Mouse (Mus musculus) fibroblast of lung, adult 2 months (primary cell): ENCODE results near the gene E2f4.

Source experiments
- DNase-seq: peaks from one replicate; pipeline ENCODE4 v3.0.0-alpha.2; 2011; ENCODE audit warnings: low read depth

E2f4 gene

DNA sequence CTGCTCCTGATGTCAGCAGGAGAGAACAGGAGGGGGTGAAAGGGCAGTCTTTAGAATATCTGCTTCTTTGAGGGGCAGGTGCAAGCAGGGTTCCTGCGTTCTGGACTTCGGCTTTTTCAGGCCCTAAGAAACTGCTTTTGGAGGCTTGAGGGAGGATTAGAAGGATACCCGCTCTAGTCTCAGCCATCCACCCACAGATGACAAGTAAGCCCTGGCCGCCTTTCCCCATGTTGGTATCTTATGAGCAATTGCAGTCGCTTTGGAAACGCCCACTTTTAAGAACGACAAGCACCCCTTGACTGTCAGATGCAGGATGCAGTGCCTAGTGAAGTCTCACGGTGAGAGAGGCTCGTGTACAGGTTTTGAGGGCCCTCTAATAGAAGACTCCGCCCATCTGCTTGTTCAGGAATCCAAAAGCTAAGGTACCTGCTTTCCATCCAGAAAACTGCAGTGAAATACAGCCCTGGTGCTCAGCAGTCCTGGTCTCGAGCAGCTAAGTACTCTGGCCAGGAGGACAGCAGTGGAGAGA, 21.3 kb downstream of the E2f4 start:
- no peak for DNase-seq

DNA sequence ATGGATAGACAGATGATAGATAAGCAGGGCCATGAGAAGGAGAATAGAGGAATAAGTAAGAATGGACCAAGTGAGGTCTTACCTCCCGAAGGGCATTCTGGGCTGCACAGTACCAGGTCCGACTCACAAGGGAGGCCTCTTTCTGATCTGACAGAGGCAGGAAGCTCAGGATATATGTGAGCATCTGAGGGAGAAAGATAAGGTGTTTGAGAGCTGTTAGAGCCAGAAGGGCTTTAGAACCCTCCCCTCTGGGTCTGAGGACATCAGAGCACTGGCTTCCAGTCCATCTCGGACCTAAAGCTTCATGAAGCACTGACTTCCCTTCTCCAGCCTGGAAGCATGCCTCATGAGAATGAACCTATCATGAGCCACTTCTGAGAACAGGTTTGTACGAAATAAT, 25.7 kb downstream of the E2f4 start:
- no peak for DNase-seq

DNA sequence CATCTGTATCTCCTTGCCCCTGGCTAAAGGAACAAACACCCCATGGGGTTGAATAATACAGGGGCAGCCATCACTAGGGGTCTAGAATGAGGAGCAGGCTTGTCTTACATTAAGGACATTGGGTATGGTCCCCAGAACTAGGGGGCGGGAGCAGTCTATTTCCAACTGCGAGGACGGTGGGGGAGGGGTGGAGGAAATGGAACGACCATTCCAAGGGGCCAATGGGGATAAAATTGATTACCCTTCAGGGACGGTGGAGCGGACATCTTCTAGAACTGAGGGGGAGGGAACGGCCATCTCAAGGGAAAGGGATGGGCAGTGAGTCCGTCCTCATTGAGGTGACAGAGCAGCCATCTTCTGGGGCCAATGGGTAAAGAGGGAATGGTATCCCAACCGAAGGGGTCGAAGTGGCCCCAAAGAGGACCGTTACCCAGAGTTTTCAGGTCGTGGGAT, 28.2 kb downstream of the E2f4 start:
- no peak for DNase-seq

DNA sequence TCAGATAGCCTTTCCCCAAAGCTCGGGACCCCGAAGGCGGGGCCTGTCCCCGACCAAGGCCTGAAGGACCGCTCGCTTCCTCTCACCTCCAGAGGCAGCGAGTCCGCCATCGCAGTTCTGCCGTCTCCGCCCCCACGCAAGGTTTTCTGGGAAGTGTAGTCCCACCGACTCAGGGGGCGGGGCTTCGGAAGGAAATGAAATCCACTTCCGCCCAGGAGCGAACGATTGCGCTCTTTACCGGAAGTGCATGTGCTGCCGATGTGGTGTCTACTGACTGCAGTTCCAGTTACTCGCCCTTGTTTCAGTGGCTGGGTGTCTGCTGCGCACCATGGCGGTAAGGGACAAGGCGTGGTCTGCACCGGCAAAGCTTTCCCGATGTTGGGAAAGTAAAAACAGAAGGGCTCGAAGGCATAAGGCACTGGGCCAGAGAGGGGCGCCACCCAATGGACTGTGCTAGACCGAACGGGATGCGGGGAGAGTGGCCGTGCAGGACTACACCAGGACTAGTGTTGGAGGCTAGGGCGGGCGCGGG, 28.7 kb downstream of the E2f4 start, which contains the start of the genes Lrrc29 and Tmem208:
TSS of gene Lrrc29 (minus strand) at position 138 of the 532 bp plus-strand sequence.
TSS of gene Tmem208 (plus strand) at position 214 of the 532 bp plus-strand sequence.
- DNase-seq, result peak; percentile 87

DNA sequence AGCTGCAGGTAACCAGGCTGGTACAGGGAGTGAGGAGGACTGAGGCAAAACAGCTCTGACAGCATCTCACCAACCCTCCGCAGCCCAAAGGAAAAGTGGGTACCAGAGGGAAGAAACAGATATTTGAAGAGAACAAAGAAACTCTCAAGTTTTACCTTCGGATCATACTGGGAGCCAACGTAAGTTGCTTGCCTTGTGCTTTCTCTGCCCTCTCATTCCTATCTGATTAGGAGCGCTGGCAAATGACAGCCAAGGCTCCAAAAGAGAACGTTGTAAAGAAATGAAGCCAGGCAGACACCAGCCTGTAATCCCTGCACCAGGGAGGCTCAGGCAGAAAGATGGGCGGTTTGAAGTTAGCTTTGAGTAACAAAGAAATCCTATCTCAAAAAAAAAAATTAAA, 29.5 kb downstream of the E2f4 start:
- no peak for DNase-seq

DNA sequence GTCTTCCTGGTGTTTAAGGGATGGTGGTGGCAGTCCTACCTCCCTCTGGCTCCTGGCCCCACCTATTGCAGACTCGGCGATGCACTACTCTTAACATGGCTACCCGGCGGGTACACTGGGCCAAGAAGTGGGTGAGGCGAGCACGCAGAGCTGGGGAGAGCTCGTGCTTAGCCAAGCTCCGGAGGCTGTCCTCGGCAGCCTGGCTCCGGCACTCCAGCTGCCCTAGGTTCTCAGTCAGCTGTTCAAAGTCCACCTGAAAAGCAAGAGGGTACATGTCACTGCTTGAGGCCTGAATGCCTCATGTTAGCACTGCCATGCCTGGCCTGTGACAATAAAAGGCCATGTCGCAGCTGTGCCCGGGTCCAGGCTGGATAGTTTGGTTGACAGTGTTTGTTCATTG, 32.9 kb downstream of the E2f4 start:
- DNase-seq, result no peak

DNA sequence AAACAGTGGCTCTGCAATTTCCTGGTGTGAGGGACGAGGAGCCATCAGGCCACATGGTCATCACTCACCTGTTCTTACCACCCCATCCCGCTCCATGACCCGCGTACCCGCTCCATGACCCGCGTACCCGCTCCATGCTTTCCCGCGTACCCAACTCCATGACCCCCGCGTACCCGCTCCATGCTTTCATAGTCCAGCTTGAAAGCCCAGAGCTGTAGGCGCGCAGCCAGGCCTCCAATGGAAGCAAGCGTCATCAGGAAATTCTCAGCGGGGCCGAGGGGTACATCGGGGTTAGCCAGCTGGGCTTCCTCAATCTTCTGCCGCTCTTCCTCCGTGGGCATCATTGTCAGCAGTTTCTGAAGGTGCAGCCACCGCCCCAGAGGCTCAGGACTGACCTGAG, 34.0 kb downstream of the E2f4 start:
- DNase-seq, result no peak

DNA sequence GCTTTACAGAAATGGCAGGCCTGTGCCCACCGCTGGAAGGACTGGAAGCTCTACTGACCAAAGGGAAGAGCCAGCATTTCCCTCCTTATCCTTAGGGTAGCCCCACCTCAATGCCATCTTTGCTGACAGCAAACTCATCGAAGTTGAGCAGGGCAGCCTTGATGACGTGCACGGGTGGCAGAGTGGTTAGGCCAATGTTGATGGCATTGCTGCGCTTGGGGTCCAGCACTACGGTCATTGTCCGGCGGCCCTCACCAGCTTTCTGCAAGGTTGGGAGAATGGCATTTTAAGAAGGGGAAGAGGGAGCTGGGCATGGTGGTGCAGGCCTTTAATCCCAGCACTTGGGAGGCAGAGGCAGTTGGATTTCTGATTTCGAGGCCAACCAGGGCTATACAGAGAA, 34.5 kb downstream of the E2f4 start:
- no peak for DNase-seq

DNA sequence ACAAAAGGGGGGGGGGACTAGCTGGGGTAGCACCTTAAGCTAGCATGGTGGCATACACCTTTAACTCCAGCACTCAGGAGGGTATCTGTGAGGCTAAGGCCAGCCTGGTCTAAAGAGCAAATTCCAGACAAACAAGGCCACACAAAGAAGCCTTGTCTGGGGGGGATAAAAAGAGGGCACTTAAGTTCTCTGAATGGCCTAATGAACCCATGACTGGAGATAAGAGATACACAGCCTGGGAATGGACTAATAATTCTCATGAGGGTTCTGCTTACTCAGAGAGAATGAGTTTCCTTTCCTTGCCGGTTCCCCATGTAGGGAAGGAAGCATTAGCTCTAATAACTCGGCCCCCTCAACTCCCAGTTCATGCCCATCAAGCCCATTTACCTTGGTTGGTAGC, 35.1 kb downstream of the E2f4 start:
- DNase-seq, result no peak

DNA sequence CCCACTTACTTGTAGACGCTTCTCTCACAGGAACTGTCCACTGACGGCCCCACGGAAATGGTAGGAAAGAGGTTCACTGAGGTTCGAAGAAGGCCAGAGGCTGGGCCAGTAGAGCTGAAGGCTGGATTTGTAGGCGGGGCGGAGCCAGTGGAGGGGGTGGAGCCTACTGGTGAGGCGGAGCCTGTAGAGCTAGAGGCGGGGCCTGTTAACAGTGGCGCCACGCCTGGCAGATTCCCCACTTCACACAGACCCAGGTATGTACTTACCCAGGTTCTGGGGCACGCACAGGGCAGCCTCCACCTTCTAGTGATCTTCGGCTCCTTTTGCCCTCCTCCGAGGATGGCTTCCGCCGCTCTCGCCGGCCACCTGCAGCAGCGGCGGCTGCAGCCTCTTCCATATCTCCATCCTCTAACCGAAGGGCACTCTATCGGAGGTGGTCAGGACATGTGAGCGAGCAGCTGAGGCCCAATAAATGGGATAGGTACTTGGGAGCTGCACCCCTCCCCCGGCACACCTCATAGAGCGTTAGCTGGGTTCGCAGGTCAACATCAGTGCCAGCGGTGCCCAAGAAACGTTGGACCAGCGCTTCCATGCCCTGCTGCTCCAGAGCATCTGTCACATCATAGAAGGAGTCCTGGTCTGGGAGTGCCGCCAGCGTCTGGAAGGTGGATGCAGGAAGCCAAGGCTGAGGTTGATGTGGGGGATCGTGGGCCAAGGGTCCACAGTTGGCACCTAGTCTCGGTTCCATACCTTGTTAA, 39.1 kb downstream of the E2f4 start:
- no peak for DNase-seq

DNA sequence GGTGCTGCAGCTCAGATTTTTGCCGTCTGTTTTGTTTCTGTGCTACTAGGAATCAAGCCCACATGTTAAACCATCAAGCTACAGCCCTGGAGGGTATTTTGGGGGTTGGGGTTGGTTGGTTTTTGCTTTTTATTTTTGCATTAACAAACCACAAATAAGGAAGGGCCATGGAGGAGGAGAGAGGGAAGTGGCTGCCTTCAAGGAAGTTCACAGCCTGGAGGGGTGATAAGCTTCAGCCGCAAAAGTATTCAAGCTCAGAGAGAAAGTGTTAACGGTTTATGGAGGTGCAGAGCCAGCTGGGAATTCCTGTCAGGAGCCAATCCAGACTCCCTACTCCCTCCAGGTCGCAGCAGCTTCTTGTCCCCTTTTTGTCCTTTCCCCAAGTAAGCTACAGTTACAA, 41.5 kb downstream of the E2f4 start:
- DNase-seq, result no peak

DNA sequence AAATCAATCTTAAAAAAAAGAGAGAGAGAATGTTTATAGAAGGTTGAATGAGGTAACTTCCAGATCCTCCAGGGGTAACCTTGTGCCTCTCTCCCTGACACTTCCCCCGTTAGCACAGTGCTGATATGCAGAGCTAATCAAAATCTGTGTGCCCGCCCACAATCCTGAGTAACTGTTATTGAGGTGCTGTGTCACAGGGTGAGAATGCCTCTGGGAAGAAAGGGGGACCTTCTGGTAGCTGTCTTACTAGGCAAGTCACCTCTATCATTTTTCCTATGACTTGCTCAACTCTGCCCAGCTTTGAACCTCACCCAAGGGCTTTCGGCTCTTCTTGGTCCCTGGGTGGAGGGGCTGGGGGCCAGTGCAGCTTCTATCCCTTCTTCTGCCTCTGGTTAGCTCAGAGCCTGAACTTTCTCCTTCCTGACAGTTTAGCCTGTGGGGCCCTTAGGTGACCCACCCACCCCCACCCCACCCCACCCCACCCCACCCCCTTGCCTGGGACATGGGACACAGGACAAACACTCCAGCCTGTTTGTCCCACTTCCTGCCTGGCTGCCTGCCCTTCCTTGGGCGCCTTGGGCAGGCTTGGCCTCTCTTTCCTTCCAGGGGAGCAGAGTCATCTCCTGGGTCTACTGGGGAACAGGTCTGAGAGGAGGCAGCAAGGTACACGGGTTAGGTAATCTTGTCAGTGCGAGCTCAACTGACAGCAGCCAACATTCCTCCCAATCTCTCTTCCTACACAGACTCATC, 42.6 kb downstream of the E2f4 start:
- DNase-seq, result no peak

DNA sequence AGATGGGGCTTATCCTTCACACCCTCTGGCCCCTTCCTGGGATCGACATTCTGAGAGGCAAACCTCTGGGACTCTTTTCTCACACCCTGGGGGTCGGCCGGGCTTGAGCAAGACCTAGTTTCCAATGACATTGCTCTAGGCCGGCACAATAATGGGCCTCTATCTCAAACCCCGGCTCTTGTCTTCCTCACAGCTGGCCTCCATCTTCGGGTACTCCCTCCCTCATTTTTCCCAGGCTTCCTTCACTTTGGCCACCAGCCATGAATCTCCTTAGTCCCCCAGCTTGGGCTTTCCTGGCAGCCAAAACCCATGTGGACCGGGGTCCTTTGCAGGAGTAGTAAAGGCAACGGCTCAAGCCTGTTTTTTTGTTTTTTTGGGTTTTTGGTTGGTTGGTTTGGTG, 43.9 kb downstream of the E2f4 start:
- DNase-seq, result no peak

DNA sequence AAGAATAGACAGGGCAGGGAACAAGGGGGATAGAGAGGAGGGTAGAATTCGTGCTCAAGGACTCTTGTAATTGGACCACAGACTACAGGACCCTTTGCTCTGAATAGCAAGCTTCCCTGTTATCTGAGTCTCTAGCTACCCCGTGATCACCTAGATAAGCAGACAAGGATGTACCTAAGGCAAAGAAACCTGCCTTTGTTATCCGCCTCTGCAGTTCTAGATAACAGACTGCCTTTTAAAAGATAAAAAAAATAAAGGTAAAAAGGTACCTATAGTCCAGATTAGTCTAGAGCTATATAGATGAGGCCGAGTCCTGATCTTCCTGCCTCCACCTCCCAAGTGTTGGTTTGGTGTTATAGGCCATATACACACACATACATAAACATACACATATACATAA, 45.3 kb downstream of the E2f4 start:
- DNase-seq, result no peak

DNA sequence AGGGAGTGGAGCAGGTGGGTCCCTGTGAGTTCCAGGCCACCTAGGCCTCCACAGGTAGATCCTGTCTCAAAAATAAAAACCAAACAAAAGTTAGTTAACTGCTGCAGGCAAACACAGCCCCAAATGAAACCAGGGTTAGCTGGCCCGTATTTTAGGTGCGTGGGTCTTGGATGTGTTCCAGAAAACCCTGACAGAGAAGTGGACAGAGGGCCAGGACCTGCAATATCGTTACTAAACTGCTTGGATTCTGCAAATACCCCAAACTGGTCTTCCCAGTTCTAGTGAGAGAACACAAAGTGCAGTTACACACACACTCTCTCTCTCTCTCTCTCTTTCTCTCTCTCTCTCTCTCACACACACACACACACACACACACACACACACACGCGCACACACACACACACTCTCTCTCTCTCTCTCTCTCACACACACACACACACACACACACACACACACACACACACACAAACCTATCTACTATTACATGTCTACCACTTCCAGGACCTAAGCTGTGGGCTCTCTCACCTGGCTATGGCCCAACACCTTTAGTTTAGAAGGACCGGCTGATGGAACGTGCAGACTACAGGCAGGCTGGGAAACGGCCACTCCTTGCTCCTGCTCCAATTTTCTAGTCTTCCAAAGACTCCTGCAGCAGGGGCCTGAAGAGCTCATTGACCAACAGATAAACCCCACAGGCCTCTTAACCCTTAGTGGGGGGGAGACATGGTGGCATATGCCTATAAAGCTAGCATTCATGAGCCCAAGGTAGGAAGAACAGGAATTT, 46.5 kb downstream of the E2f4 start:
- DNase-seq, result no peak

DNA sequence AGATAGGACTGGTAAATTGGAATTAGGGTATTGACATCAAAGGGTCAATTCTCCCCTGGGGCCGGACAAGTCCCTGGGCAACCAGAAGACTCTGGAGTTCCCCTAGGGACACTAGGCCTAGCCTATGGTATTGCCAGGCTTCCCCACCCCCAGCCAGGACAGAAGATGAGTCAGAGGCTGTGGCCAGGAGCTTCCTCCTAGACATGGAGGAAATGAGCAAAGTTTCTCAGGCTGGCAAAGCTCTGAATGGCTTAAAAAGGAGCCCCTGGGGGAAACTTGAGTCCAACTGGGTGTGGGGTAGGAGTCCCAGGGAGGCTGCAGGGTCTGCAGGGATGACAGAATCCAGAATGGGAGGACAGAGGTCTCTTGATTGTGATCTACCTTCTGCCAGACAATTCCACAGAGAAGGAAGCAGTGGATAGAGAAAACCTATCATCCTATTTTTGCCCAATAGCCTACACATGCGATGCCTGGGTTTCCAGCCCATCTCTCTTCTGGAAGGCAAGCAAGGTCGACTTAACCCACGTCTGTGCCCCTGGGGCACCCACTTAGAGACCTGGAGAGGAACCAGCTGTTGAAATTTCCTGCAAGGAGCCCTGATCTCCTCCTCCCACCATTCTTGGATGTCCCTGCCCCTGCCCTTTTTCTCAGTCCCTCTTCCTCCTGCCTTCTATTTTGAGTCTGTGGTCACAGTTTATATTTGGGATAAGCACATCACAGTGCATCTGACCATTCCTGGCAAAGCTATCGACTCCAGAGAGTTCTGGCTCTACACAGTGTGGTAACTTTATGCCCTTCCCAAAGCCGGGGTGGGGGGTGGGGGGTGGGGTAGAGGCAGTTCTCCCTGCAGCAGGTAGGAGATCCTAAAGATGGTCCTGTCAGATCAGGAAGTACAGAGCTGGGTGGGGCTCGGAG, 47.9 kb downstream of the E2f4 start:
- DNase-seq, result no peak

DNA sequence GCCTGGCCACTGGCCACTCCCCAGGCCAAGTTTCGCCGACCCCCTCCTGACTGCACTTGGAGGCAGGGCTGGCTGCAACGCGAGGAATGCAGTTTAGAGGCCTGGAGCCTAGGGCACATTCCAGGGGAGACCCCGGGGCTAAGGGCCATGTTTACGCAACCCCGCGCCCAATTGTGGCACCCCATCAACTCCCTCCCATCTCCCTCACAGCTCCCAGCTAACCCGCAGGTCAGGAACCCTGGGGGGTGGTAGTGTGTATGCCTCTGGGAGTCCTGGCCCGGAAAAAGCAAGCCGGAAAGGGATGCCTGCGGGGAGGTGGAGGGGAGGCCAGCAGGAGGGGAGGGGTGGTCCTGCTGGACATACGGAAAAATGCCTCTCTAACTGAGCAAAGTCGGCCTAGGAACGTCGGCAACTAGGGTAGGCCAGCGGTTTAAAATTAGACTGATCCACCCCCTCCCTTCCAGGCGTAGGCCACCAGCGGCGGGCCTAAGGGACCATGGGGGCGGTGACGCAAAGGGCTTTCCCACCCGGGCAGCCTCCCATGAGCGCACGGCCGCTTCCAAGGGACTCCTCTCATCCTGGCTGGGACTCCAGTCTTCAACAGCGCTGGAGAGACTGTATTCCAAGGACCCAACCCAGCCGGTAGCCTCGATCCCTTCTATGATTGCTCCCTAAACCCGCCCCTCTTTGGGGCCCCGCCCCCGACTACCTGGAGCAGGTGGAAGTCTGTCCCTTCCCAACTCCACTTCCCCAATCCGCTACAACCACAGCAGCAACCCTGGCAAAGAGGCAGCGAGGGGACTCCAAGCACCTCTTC, 49.4 kb downstream of the E2f4 start:
- no peak for DNase-seq

DNA sequence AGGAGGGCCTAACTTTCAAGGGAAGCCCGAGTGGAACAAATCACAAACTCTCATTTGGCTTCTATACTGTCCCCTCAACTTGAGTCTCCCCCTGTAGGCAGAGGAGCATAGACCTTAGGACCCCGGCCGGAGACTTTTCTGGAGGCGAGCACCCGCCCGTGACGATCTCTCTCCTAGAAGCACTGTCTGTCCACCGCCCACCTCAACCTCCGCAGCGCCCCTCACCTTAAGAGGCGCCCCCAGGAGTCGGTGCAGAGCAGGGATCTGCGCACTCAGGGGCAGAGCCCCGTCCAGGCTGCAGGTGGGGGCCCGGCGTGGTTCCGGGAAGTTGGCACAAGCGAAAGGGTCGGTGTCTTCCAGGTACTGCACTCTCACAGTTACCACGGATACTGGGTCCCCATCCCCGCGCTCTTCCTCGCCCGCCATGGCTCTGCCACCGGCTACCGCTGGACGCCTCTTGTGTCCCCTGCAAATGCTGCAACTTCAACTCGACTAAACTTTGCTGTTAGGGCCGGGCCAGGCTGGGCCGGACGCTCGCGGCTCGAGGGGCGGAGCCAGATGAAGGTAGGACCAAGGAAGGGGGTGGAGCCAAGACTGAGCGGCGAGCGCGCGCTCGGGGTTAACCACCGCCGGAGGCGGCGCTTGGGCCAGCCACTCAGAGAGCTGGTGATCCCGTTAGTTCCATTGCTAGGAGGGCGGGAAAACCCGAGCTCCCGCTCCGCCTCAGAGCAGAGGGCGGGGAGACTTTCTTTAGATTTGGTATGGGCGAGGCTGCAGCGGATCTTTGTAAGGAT, 50.2 kb downstream of the E2f4 start, which contains the start of gene Fhod1:
TSS of gene Fhod1 (minus strand) at position 526 of the 794 bp plus-strand sequence.
- peak; percentile 89 for DNase-seq

DNA sequence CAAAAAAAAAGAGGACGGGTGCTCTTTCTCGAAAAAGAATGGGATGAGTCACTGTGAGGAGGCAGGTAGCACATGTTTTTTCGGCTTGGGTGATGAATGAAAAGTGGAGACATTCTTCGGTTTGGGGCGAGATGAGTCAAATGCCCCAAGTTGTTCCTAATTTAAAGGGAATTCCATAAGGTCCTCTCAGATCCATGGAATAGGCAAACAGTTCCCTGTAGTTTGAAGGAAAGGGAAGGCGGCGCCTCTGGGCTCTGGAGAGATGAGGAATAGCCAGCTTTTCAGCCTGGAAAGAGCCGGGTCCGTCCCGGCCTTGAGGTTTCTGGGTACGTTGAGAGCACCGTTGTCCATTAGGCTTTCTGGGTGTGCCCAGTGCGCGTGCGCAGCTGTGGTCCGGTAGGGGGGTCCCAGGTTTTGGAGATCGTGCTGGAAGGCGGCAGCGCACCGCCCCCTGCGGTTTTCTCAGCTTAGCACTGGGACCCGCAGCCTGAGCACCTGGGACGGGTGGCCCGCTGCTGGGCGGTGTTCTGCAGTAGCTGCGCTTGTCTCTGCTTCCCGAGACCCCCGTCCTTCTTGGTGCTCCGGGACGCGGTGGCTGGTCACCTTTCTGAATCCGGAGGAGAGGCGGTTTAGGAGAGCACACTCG, 51.1 kb downstream of the E2f4 start, which contains the start of gene Slc9a5:
TSS of gene Slc9a5 (plus strand) at position 394 of the 646 bp plus-strand sequence.
- no peak for DNase-seq
